Mouse (Mus musculus): ENCODE results near the gene Zswim1. TPM values are rescaled to one million over a fixed set of nuclear protein-coding genes. Genes with fewer than 3 reads are reported as not detected.

Zswim1 gene
- total and polyA plus RNA-seq, 2 experiments from 2014 or later, result 5.4 to 7.4 TPM

- no peaks in the 10 kb centered on the region for H3K27me3 ChIP-seq (ENCODE audit: control insufficient read depth, insufficient read depth, low read length)
- no peak for ATAC-seq (ENCODE audit: insufficient read depth, low read depth)
- H3K9me3 ChIP-seq (replicated peaks; ENCODE audit: control insufficient read depth, low read length), result no peaks in the 10 kb centered on the region
- TF ChIP-seq EP300 (IDR thresholded peaks at IDR 0.05; ENCODE audit: low read depth) (no peak), CTCF (IDR thresholded peaks at IDR 0.05; ENCODE audit: low read depth) (no peak)
- no peak overlapping the region for H3K4me3 ChIP-seq (ENCODE audit: low read depth, low read length)
- H3K4me2 ChIP-seq (ENCODE audit: low read depth, low read length), result no peak overlapping the region
- peaks cover 5% of the 10 kb centered on the region; the same call in 1 of the 2 replicates for H3K36me3 ChIP-seq (replicated peaks; ENCODE audit: control insufficient read depth, insufficient read depth, low read length)
- peaks cover 18% of the 10 kb centered on the region for H3K4me1 ChIP-seq (ENCODE audit: control insufficient read depth, insufficient read depth)
- no peak overlapping the region for H3K27ac ChIP-seq (ENCODE audit: low read depth)
- WGBS, result 74% methylated on average over 7 of the region's 7 CpGs
- no peak for DNase-seq (ENCODE audit: low spot score)
- no peak overlapping the region for H3K9ac ChIP-seq (replicated peaks; ENCODE audit: low read depth, low read length)
Measured at GRCm38 (mm10) chr2:164806614-164807013, 15.9 kb upstream of the Zswim1 start.

DNA sequence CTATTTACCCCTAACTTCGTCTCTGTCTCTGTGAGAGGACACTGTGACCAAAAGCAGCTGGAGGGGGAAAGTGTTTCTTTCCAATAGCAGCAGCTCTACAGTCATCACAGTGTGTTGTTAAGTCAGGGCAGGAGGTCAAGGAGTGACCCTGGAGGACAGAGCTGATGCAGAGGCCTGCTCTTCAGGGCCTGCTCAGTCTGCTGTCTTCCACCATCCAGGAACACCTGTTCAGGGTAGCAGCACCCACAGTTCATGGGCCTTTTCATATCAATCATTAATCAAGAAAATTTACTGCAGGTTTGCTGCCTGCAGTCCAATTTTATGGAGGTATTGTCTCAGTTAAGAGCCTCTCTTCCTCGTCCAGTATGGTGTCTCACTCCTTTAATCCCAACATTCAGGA lies 8.9 kb upstream of the Zswim1 start:
- no peaks in the 10 kb centered on the region; the same call in 1 of the 2 replicates for H3K4me1 ChIP-seq (ENCODE audit: control insufficient read depth, insufficient read depth)
- H3K4me3 ChIP-seq (ENCODE audit: low read depth, low read length), result no peak overlapping the region
- 64% methylated on average over 2 of the region's 2 CpGs for WGBS
- H3K36me3 ChIP-seq (replicated peaks; ENCODE audit: control insufficient read depth, insufficient read depth, low read length), result 0 out of 2 replicates have a peak, but pooled peaks cover 5% of the 10 kb centered on the region
- TF ChIP-seq EP300 (IDR thresholded peaks at IDR 0.05; ENCODE audit: low read depth), result no peak
- no peak for TF ChIP-seq CTCF (IDR thresholded peaks at IDR 0.05; ENCODE audit: low read depth)
- no peaks in the 10 kb centered on the region for H3K27me3 ChIP-seq (ENCODE audit: control insufficient read depth, insufficient read depth, low read length)
- H3K4me2 ChIP-seq (ENCODE audit: low read depth, low read length), result no peak overlapping the region
- H3K27ac ChIP-seq (ENCODE audit: low read depth), result no peak overlapping the region
- no peak for ATAC-seq (ENCODE audit: insufficient read depth, low read depth)
- no peak overlapping the region for H3K9ac ChIP-seq (replicated peaks; ENCODE audit: low read depth, low read length)
- H3K9me3 ChIP-seq (replicated peaks; ENCODE audit: control insufficient read depth, low read length), result no peaks in the 10 kb centered on the region
- DNase-seq (ENCODE audit: low spot score), result no peak

GRCm38 (mm10) chr2:164815348-164815747 lies 7.1 kb upstream of the Zswim1 start:
- Histone ChIP-seq H3K27ac (ENCODE audit: low read depth) (no peak overlapping the region), H3K9ac (replicated peaks; ENCODE audit: low read depth, low read length) (no peak overlapping the region), H3K27me3 (ENCODE audit: control insufficient read depth, insufficient read depth, low read length) (no peaks in the 10 kb centered on the region), H3K36me3 (replicated peaks; ENCODE audit: control insufficient read depth, insufficient read depth, low read length) (no peaks in the 10 kb centered on the region), H3K4me3 (ENCODE audit: low read depth, low read length) (no peak overlapping the region), H3K9me3 (replicated peaks; ENCODE audit: control insufficient read depth, low read length) (no peaks in the 10 kb centered on the region), H3K4me1 (ENCODE audit: control insufficient read depth, insufficient read depth) (no peaks in the 10 kb centered on the region; the same call in 1 of the 2 replicates), H3K4me2 (ENCODE audit: low read depth, low read length) (no peak overlapping the region)
- no peak for ATAC-seq (ENCODE audit: insufficient read depth, low read depth)
- TF ChIP-seq EP300 (IDR thresholded peaks at IDR 0.05; ENCODE audit: low read depth), result no peak
- TF ChIP-seq CTCF (IDR thresholded peaks at IDR 0.05; ENCODE audit: low read depth), result no peak
- no peak for DNase-seq (ENCODE audit: low spot score)
- 68% methylated on average over 5 of the region's 5 CpGs for WGBS

- H3K4me3 ChIP-seq (ENCODE audit: low read depth, low read length), result no peak overlapping the region
- DNase-seq (ENCODE audit: low spot score), result no peak
- H3K4me1 ChIP-seq (ENCODE audit: control insufficient read depth, insufficient read depth), result no peaks in the 10 kb centered on the region; the same call in 1 of the 2 replicates
- ATAC-seq (ENCODE audit: insufficient read depth, low read depth), result no peak
- H3K9me3 ChIP-seq (replicated peaks; ENCODE audit: control insufficient read depth, low read length), result no peaks in the 10 kb centered on the region
- H3K9ac ChIP-seq (replicated peaks; ENCODE audit: low read depth, low read length), result no peak overlapping the region
- no peak overlapping the region for H3K4me2 ChIP-seq (ENCODE audit: low read depth, low read length)
- H3K27ac ChIP-seq (ENCODE audit: low read depth), result no peak overlapping the region
- H3K36me3 ChIP-seq (replicated peaks; ENCODE audit: control insufficient read depth, insufficient read depth, low read length), result 0 out of 2 replicates have a peak, but pooled peaks cover under 1% of the 10 kb centered on the region
- 57% methylated on average over 8 of the region's 8 CpGs for WGBS
- no peak for TF ChIP-seq EP300 (IDR thresholded peaks at IDR 0.05; ENCODE audit: low read depth)
- no peak for TF ChIP-seq CTCF (IDR thresholded peaks at IDR 0.05; ENCODE audit: low read depth)
- no peaks in the 10 kb centered on the region for H3K27me3 ChIP-seq (ENCODE audit: control insufficient read depth, insufficient read depth, low read length)
Measured at GRCm38 (mm10) chr2:164815821-164816220, 6.7 kb upstream of the Zswim1 start.

- no peak for DNase-seq (ENCODE audit: low spot score)
- Histone ChIP-seq H3K27me3 (ENCODE audit: control insufficient read depth, insufficient read depth, low read length) (no peaks in the 10 kb centered on the region), H3K4me1 (ENCODE audit: control insufficient read depth, insufficient read depth) (no peaks in the 10 kb centered on the region; the same call in 1 of the 2 replicates), H3K9me3 (replicated peaks; ENCODE audit: control insufficient read depth, low read length) (no peaks in the 10 kb centered on the region), H3K36me3 (replicated peaks; ENCODE audit: control insufficient read depth, insufficient read depth, low read length) (0 out of 2 replicates have a peak, but pooled peaks cover 10% of the 10 kb centered on the region), H3K27ac (ENCODE audit: low read depth) (no peak overlapping the region), H3K4me3 (ENCODE audit: low read depth, low read length) (no peak overlapping the region), H3K9ac (replicated peaks; ENCODE audit: low read depth, low read length) (no peak overlapping the region), H3K4me2 (ENCODE audit: low read depth, low read length) (no peak overlapping the region)
- no peak for ATAC-seq (ENCODE audit: insufficient read depth, low read depth)
- TF ChIP-seq CTCF (IDR thresholded peaks at IDR 0.05; ENCODE audit: low read depth) (no peak), EP300 (IDR thresholded peaks at IDR 0.05; ENCODE audit: low read depth) (no peak)
- 63% methylated on average over 6 of the region's 6 CpGs for WGBS
Measured at GRCm38 (mm10) chr2:164817206-164817605, 5.3 kb upstream of the Zswim1 start.

- Histone ChIP-seq H3K4me2 (ENCODE audit: low read depth, low read length) (no peak overlapping the region), H3K4me1 (ENCODE audit: control insufficient read depth, insufficient read depth) (no peaks in the 10 kb centered on the region; the same call in 1 of the 2 replicates), H3K27ac (ENCODE audit: low read depth) (no peak overlapping the region), H3K4me3 (ENCODE audit: low read depth, low read length) (no peak overlapping the region), H3K9me3 (replicated peaks; ENCODE audit: control insufficient read depth, low read length) (no peaks in the 10 kb centered on the region), H3K9ac (replicated peaks; ENCODE audit: low read depth, low read length) (no peak overlapping the region), H3K27me3 (ENCODE audit: control insufficient read depth, insufficient read depth, low read length) (no peaks in the 10 kb centered on the region), H3K36me3 (replicated peaks; ENCODE audit: control insufficient read depth, insufficient read depth, low read length) (0 out of 2 replicates have a peak, but pooled peaks cover 10% of the 10 kb centered on the region)
- ATAC-seq (ENCODE audit: insufficient read depth, low read depth) (peak; percentile 52; the same call in 1 of the 2 replicates), DNase-seq (ENCODE audit: low spot score) (no peak)
- WGBS, result 71% methylated on average over 5 of the region's 5 CpGs
- TF ChIP-seq CTCF (IDR thresholded peaks at IDR 0.05; ENCODE audit: low read depth) (peak; percentile 26; the same call in 1 of the 2 replicates), EP300 (IDR thresholded peaks at IDR 0.05; ENCODE audit: low read depth) (no peak)
Measured at GRCm38 (mm10) chr2:164817703-164818102, 4.8 kb upstream of the Zswim1 start.
